Mouse (Mus musculus) MEL (cell line): Measurements from ENCODE around the gene Bclaf1. TPM values are rescaled to one million over a fixed set of nuclear protein-coding genes. Genes with fewer than 3 reads are reported as not detected.

ENCODE experiments used
- DNase-seq: peaks from one replicate; pipeline ENCODE4 v3.0.0; 2011; ENCODE audit warnings: low read depth, low spot score
- H3K27ac ChIP-seq: 2 replicates; pipeline ENCODE4 v1.5.1; 2012; ENCODE audit warnings: low read depth, mild to moderate bottlenecking, control low read depth, low read length, moderate library complexity; ENCODE audit not compliant: control insufficient read depth
- H3K27me3 ChIP-seq, 2 experiments: fragments of 150-350 bp in 1 of 2; sonication (generic) in 1 of 2; 2 replicates each; pipeline ENCODE4 v1.6.1; 2012; ENCODE audit warnings: low read length in 2 of 2, mild to moderate bottlenecking in 2 of 2, improper control_type of control experiment in 1 of 2, moderate library complexity in 1 of 2; ENCODE audit not compliant: insufficient read depth in 2 of 2, control insufficient read depth in 1 of 2
- H3K36me3 ChIP-seq, 2 experiments: 2 replicates each; pipeline ENCODE4 v1.6.1; 2012 to 2014; ENCODE audit warnings: low read length in 2 of 2, improper control_type of control experiment in 1 of 2, inconsistent platforms in 1 of 2, mild to moderate bottlenecking in 1 of 2; ENCODE audit not compliant: insufficient read depth in 2 of 2, control insufficient read depth in 1 of 2
- H3K4me1 ChIP-seq, 2 experiments: fragments of 150-350 bp in 1 of 2; sonication (generic) in 1 of 2; 2 replicates each; pipeline ENCODE4 v1.6.1; 2012; ENCODE audit warnings: low read length in 2 of 2, improper control_type of control experiment in 1 of 2, mild to moderate bottlenecking in 1 of 2; ENCODE audit not compliant: insufficient read depth in 2 of 2, control insufficient read depth in 1 of 2
- H3K4me3 ChIP-seq, 2 experiments: fragments of 150-350 bp in 1 of 2; sonication (generic) in 1 of 2; 2 replicates each; pipeline ENCODE4 v1.5.1; 2012; ENCODE audit warnings: low read depth in 2 of 2, low read length in 2 of 2, mild to moderate bottlenecking in 2 of 2, moderate library complexity in 2 of 2, control low read depth in 1 of 2, improper control_type of control experiment in 1 of 2; ENCODE audit not compliant: control insufficient read depth in 1 of 2, insufficient read depth in 1 of 2
- H3K79me2 ChIP-seq: 2 replicates; pipeline ENCODE4 v1.6.1; 2012; ENCODE audit warnings: mild to moderate bottlenecking, low read length, moderate library complexity; ENCODE audit not compliant: control insufficient read depth, poor library complexity, insufficient read depth
- H3K9ac ChIP-seq: 2 replicates; pipeline ENCODE4 v1.6.1; 2012; ENCODE audit warnings: low read depth, mild to moderate bottlenecking, control low read depth, low read length, moderate library complexity; ENCODE audit not compliant: control insufficient read depth, poor library complexity, severe bottlenecking
- H3K9me3 ChIP-seq: fragments of 150-350 bp; sonication (generic); replicated peaks from 2 replicates; pipeline ENCODE4 v1.6.1; 2012; ENCODE audit warnings: mild to moderate bottlenecking, low read length, improper control_type of control experiment, moderate library complexity; ENCODE audit not compliant: insufficient read depth
- CTCF ChIP-seq, 3 experiments: IDR thresholded peaks in 2 of 3; conservative IDR thresholded peaks in 1 of 3; 2 replicates each; pipeline ENCODE4 v1.5.1; 2011 to 2012; ENCODE audit warnings: low read length in 3 of 3, low read depth in 2 of 3, mild to moderate bottlenecking in 2 of 3, improper control_type of control experiment in 1 of 3, inconsistent platforms in 1 of 3, mixed read lengths in 1 of 3, moderate library complexity in 1 of 3; ENCODE audit not compliant: control insufficient read depth in 1 of 3, insufficient read depth in 1 of 3, poor library complexity in 1 of 3, severe bottlenecking in 1 of 3
- ELF1 ChIP-seq: IDR thresholded peaks from 2 replicates; pipeline ENCODE4 v1.6.1; 2014; ENCODE audit warnings: low read depth, mild to moderate bottlenecking, inconsistent platforms, low read length, improper control_type of control experiment, moderate library complexity
- KAT2A ChIP-seq: conservative IDR thresholded peaks from 2 replicates; pipeline ENCODE4 v1.6.1; 2012; ENCODE audit warnings: low read depth, low read length, improper control_type of control experiment, inconsistent platforms
- MAX ChIP-seq: IDR thresholded peaks from 2 replicates; pipeline ENCODE4 v1.6.1; 2011; ENCODE audit warnings: low read length, improper control_type of control experiment
- MEF2A ChIP-seq: IDR thresholded peaks from 2 replicates; pipeline ENCODE4 v1.6.1; 2014; ENCODE audit warnings: low read depth, mild to moderate bottlenecking, inconsistent platforms, low read length, improper control_type of control experiment; ENCODE audit not compliant: poor library complexity, insufficient replicate concordance, severe bottlenecking; ENCODE audit errors: extremely low read depth
- MYB ChIP-seq: IDR thresholded peaks from 2 replicates; pipeline ENCODE4 v1.6.1; 2011; ENCODE audit warnings: mild to moderate bottlenecking, low read depth, low read length, improper control_type of control experiment
- NELFE ChIP-seq: IDR thresholded peaks from 2 replicates; pipeline ENCODE4 v1.6.1; 2011; ENCODE audit warnings: low read depth, low read length, improper control_type of control experiment
- NRF1 ChIP-seq: IDR thresholded peaks from 2 replicates; pipeline ENCODE4 v1.6.1; 2014; ENCODE audit warnings: low read depth, mild to moderate bottlenecking, inconsistent platforms, low read length, improper control_type of control experiment, moderate library complexity; ENCODE audit not compliant: poor library complexity, insufficient read depth, severe bottlenecking
- POLR2A ChIP-seq, 2 experiments: IDR thresholded peaks; 2 replicates each; pipeline ENCODE4 v1.6.1; 2011 to 2012; ENCODE audit warnings: low read length in 2 of 2, mild to moderate bottlenecking in 2 of 2, control low read depth in 1 of 2, improper control_type of control experiment in 1 of 2, low read depth in 1 of 2, moderate library complexity in 1 of 2; ENCODE audit not compliant: control insufficient read depth in 1 of 2, insufficient read depth in 1 of 2, poor library complexity in 1 of 2
- POLR2AphosphoS2 ChIP-seq: IDR thresholded peaks from 2 replicates; pipeline ENCODE4 v1.6.1; 2011; ENCODE audit warnings: low read length, improper control_type of control experiment
- POLR2AphosphoS5 ChIP-seq: IDR thresholded peaks from 2 replicates; pipeline ENCODE4 v1.6.1; 2012; ENCODE audit warnings: low read depth, borderline replicate concordance, mild to moderate bottlenecking, inconsistent platforms, low read length, moderate library complexity, mixed read lengths
- RAD21 ChIP-seq: IDR thresholded peaks from 2 replicates; pipeline ENCODE4 v1.6.1; 2011; ENCODE audit warnings: mild to moderate bottlenecking, low read depth, low read length, improper control_type of control experiment
- SMC3 ChIP-seq: IDR thresholded peaks from 2 replicates; pipeline ENCODE4 v1.6.1; 2011; ENCODE audit warnings: low read depth, low read length, improper control_type of control experiment
- TBP ChIP-seq: IDR thresholded peaks from 2 replicates; pipeline ENCODE4 v1.8.0; 2011; ENCODE audit warnings: low read depth, low read length, improper control_type of control experiment
- TCF12 ChIP-seq: IDR thresholded peaks from 2 replicates; pipeline ENCODE4 v1.6.1; 2014; ENCODE audit warnings: low read depth, mild to moderate bottlenecking, inconsistent platforms, low read length, improper control_type of control experiment, moderate library complexity
- USF1 ChIP-seq: IDR thresholded peaks from 2 replicates; pipeline ENCODE4 v1.6.1; 2014; ENCODE audit warnings: low read depth, mild to moderate bottlenecking, inconsistent platforms, low read length, improper control_type of control experiment, moderate library complexity
- USF2 ChIP-seq, 2 experiments: IDR thresholded peaks; 2 replicates each; pipeline ENCODE4 v1.6.1; 2011 to 2012; ENCODE audit warnings: improper control_type of control experiment in 2 of 2, low read length in 2 of 2, borderline replicate concordance in 1 of 2, inconsistent platforms in 1 of 2, low read depth in 1 of 2, mild to moderate bottlenecking in 1 of 2; ENCODE audit not compliant: insufficient read depth in 1 of 2
- ZKSCAN1 ChIP-seq: IDR thresholded peaks from 2 replicates; pipeline ENCODE4 v1.6.1; 2012; ENCODE audit warnings: low read depth, mild to moderate bottlenecking, inconsistent platforms, low read length, improper control_type of control experiment, moderate library complexity
- ZMIZ1 ChIP-seq: IDR thresholded peaks from 2 replicates; pipeline ENCODE4 v1.6.1; 2012; ENCODE audit warnings: low read depth, mild to moderate bottlenecking, inconsistent platforms, low read length, improper control_type of control experiment, moderate library complexity
- polyA plus RNA-seq, 2 experiments: library from polyadenylated mRNA; stranded (reverse) in 1 of 2; unstranded in 1 of 2; fragments of >175 nt in 1 of 2; fragments of >200 nt in 1 of 2; gene quantifications; 2 replicates each; pipeline versions ENCODE4 v1.2.1 to v1.2.4; 2012; ENCODE audit warnings: low replicate concordance in 2 of 2, low read depth in 1 of 2; ENCODE audit not compliant: insufficient read length in 2 of 2, insufficient read depth in 1 of 2, missing spikeins in 1 of 2
- total RNA-seq: library from RNA; depleted of rRNA; stranded (reverse); fragments of 300-350 nt; gene quantifications from 2 replicates; pipeline ENCODE4 v1.2.3, GENCODE M21; 2012

Gene Bclaf1
- total and polyA plus RNA-seq, 3 experiments = 94.0 to 412 (median 171) TPM

- TF ChIP-seq USF2 (IDR thresholded peaks at IDR 0.05; ENCODE audit: borderline replicate concordance in 1 of 2, insufficient read depth in 1 of 2, low read depth in 1 of 2, low read length in 2 of 2) (no peak), KAT2A (no peak), POLR2AphosphoS5 (no peak), TBP (no peak), RAD21 (peak; percentile 86), CTCF (IDR thresholded peaks at IDR 0.05 in 2 of 3, conservative IDR thresholded peaks at IDR 0.05 in 1 of 3; ENCODE audit: control insufficient read depth in 1 of 3, insufficient read depth in 1 of 3, low read depth in 2 of 3, low read length in 3 of 3, poor library complexity in 1 of 3, severe bottlenecking in 1 of 3) (peak; percentile 46 to 77 (median 74)), SMC3 (peak; percentile 73), ZKSCAN1 (no peak), POLR2A (IDR thresholded peaks at IDR 0.05; ENCODE audit: control insufficient read depth in 1 of 2, insufficient read depth in 1 of 2, low read depth in 1 of 2, low read length in 2 of 2, poor library complexity in 1 of 2) (no peak), USF1 (no peak), NRF1 (no peak), MYB (no peak), POLR2AphosphoS2 (no peak; the same call in 1 of the 2 replicates), TCF12 (no peak), MEF2A (no peak)
These were observed 49.5 kb downstream of the Bclaf1 start (continued) for GRCm38 (mm10) chr10:20361542-20362449.

GRCm38 (mm10) chr10:20362450-20363118, 50.3 kb downstream of the Bclaf1 start:
- Histone ChIP-seq H3K27me3 (no peaks in the 10 kb centered on the region), H3K4me3 (no peak overlapping the region), H3K9me3 (no peaks in the 10 kb centered on the region), H3K9ac (no peak overlapping the region), H3K36me3 (peaks cover 7 to 12% of the 10 kb centered on the region in 2 experiments), H3K27ac (no peak overlapping the region), H3K4me1 (peaks cover 8 to 9% of the 10 kb centered on the region in 2 experiments), H3K79me2 (no peaks in the 10 kb centered on the region)
- TF ChIP-seq RAD21 (no peak), NELFE (no peak), POLR2AphosphoS5 (no peak), TBP (no peak), ZKSCAN1 (no peak), MAX (no peak), ZMIZ1 (no peak), ELF1 (no peak)
- DNase-seq = no peak
